Mouse (Mus musculus) bone marrow macrophage, adult 2 months (primary cell): Measurements from ENCODE around the gene Cd96.

ENCODE experiments used
- CTCF ChIP-seq: IDR thresholded peaks from 2 replicates; pipeline ENCODE4 v1.5.1; 2012; ENCODE audit warnings: low read depth, mild to moderate bottlenecking, low read length, moderate library complexity
- POLR2A ChIP-seq: IDR thresholded peaks from 2 replicates; pipeline ENCODE4 v1.6.1; 2012; ENCODE audit warnings: mild to moderate bottlenecking, low read depth, low read length, borderline replicate concordance

DNA sequence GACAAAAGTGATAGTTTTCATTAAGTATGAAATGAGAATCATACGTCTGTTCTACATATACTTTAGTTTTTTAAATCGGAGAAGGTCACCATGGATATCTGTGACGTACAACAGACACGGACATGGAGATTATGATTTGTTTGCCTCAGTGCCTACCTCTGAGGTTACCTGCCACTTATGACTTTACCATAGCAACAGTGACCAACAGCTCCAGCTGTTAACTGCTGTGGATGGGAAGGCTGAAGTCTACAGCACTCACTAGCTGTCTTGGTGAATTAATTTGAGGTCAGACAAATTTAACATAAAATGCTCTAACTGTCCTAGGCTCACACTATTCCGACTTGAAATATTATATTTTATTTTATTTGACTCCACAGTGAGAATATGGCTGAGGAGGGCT is 56.8 kb downstream of the Cd96 start:
- TF ChIP-seq POLR2A, result no peak
- no peak for TF ChIP-seq CTCF
